Comparison of ENCODE assay signal across 8 mouse cellular contexts in the genomic region with DNA sequence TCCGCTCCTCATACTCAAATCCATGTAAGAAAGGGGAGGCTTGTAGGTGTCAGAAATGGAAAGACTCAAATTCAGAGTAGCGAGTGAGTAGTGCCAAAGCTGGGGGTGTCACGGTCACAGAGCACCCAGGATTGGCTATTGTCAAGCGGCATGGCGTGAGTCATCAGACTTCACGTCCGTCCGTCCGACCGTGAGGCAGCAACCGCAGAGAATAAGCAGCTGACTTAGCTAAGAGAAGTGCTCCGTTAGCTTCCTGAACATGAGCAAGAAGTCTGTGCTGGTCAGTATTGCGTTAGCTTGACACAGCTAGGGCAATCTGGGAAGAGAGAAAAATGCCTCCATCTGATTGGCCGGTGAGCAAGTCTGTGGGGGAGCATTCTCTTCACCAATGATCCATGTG.
DNase-seq lines count a peak whose midpoint lies in the region.

No protein-coding gene starts in this region.

- peak overlapping the region; percentile 87 for H3K4me3 ChIP-seq in megakaryocyte, embryonic 14.5 days (replicated peaks)

- no peaks in the 10 kb centered on the region for H3K36me3 ChIP-seq in megakaryocyte, embryonic 14.5 days (replicated peaks; ENCODE audit: low read length)

- DNase-seq in kidney, adult 9 months, result peak; percentile 35
- DNase-seq in kidney, adult 8-10 months, result no peak
- DNase-seq in adrenal gland, adult 8-10 months, result peak; percentile 41
- peak; percentile 49 to 53 for DNase-seq in heart, postnatal 10 days
- DNase-seq in cerebellum, adult 9-11 months, result no peak
- DNase-seq in cerebellum, postnatal 10 days, result no peak
- DNase-seq in layer of hippocampus, postnatal 36 days, result no peak

- H3K4me1 ChIP-seq in megakaryocyte, embryonic 14.5 days, result peaks cover 70% of the 10 kb centered on the region

- H3K9me3 ChIP-seq in megakaryocyte, embryonic 14.5 days, result 0 out of 2 replicates have a peak, but pooled peaks cover 3% of the 10 kb centered on the region

- no peaks in the 10 kb centered on the region for H3K27me3 ChIP-seq in megakaryocyte, embryonic 14.5 days (replicated peaks)

- intact Hi-C loops in heart, postnatal 10 days (cut with DNase I), result no loop called here

Comparison
In these comparisons a context has a peak if more than half of its experiments do, and no peak if none do; other contexts are left out.
1. DNase-seq: peak in kidney, adult 9 months (single experiment), adrenal gland, adult 8-10 months (single experiment) and heart, postnatal 10 days (2 of 2); none in kidney, adult 8-10 months (0 of 2), cerebellum, adult 9-11 months (single experiment), cerebellum, postnatal 10 days (0 of 2) and layer of hippocampus, postnatal 36 days (0 of 2).